Mouse (Mus musculus) thymus, adult 2 months (tissue): ENCODE data around the gene Clec4d.
"Not testable (repeated sequence)": the region's sequence is repeated elsewhere in the genome, so short reads cannot be mapped to it uniquely, and the experiment has no call there.

Experiments
- CTCF ChIP-seq: fragments of 200-500 bp; IDR thresholded peaks from 2 replicates; pipeline ENCODE4 v1.5.1; 2012; ENCODE audit warnings: mild to moderate bottlenecking, control low read depth, low read length, moderate library complexity, borderline replicate concordance; ENCODE audit not compliant: control insufficient read depth, poor library complexity, insufficient read depth; ENCODE audit errors: extremely low read depth
- POLR2A ChIP-seq: fragments of 200-500 bp; IDR thresholded peaks from 2 replicates; pipeline ENCODE4 v1.6.1; 2012; ENCODE audit warnings: mild to moderate bottlenecking, low read length, control low read depth, moderate library complexity; ENCODE audit not compliant: control insufficient read depth, poor library complexity, insufficient read depth; ENCODE audit errors: extremely low read depth

GRCm38 (mm10) chr6:123293509-123293908 is 31.6 kb downstream of the Clec4d start:
- not testable (repeated sequence) for TF ChIP-seq CTCF, POLR2A
